Mouse (Mus musculus) gastrocnemius, postnatal 10 days (tissue): ENCODE measurements at regions not wholly inside any gene's neighbourhood (a gene's known extent, or its start where the extent isn't known, plus 50 kb on each side); places are given as distances from the start of the nearest gene placed in this dataset.

Source experiments
- DNase-seq: peaks from one replicate; pipeline ENCODE4 v3.0.0; 2021; ENCODE audit warnings: mixed read lengths

- no peak for DNase-seq
These were observed 56.3 kb upstream of the Gjb5 start for GRCm38 (mm10) chr4:127413997-127414964.
